Mouse (Mus musculus) midbrain, embryonic 12.5 days (tissue): ENCODE measurements around the gene Frs3. TPM values are rescaled to one million over a fixed set of nuclear protein-coding genes. Genes with fewer than 3 reads are reported as not detected.

ENCODE experiments used
- ATAC-seq: fragments of 200-750 bp; cut with Nextera tagmentation; 2 replicates; pipeline ENCODE4 v1.8.0; 2017; ENCODE audit warnings: low read depth, moderate TSS enrichment, moderate library complexity; ENCODE audit not compliant: low FRiP score
- H3K27ac ChIP-seq: fragments of 300-500 bp; sonication (generic); replicated peaks from 2 replicates; pipeline ENCODE4 v1.5.1; 2016; ENCODE audit warnings: mild to moderate bottlenecking
- H3K27me3 ChIP-seq: fragments of 300-500 bp; sonication (generic); 2 replicates; pipeline ENCODE4 v1.6.1; 2016; ENCODE audit warnings: mild to moderate bottlenecking
- H3K36me3 ChIP-seq: fragments of 300-500 bp; sonication (generic); 2 replicates; pipeline ENCODE4 v1.6.1; 2016
- H3K4me1 ChIP-seq: fragments of 300-500 bp; sonication (generic); 2 replicates; pipeline ENCODE4 v1.6.1; 2016
- H3K4me2 ChIP-seq: fragments of 300-500 bp; sonication (generic); replicated peaks from 2 replicates; pipeline ENCODE4 v1.6.1; 2016; ENCODE audit warnings: mild to moderate bottlenecking, moderate library complexity
- H3K4me3 ChIP-seq: fragments of 300-500 bp; sonication (generic); 2 replicates; pipeline ENCODE4 v1.5.1; 2016; ENCODE audit warnings: mild to moderate bottlenecking
- H3K9ac ChIP-seq: fragments of 300-500 bp; sonication (generic); replicated peaks from 2 replicates; pipeline ENCODE4 v1.6.1; 2016; ENCODE audit warnings: mild to moderate bottlenecking, moderate library complexity
- H3K9me3 ChIP-seq: fragments of 300-500 bp; sonication (generic); 2 replicates; pipeline ENCODE4 v1.6.1; 2016; ENCODE audit warnings: mild to moderate bottlenecking
- WGBS: fragments of 180-500 bp; shearing (Covaris S2); methylation state at CpG from one replicate; pipeline ENCODE4 v1.1.7; 2016; 5-methylcytosine and 5-hydroxymethylcytosine counted together
- polyA plus RNA-seq: library from polyadenylated mRNA; unstranded; fragments of >200 nt; fragmentation: Nextera tagmentation; extraction: Ambion mirVana; gene quantifications from 2 replicates; pipeline ENCODE4 v1.2.1, GENCODE M21; 2016

Frs3 gene
- polyA plus RNA-seq, 1 experiment from 2014 or later = 18.8 TPM

- H3K9ac ChIP-seq = no peak overlapping the region
- H3K27me3 ChIP-seq = no peaks in the 10 kb centered on the region
- no peaks in the 10 kb centered on the region for H3K9me3 ChIP-seq
- ATAC-seq = no peak
- H3K27ac ChIP-seq = no peak overlapping the region
- H3K4me2 ChIP-seq = no peak overlapping the region
- WGBS = 79% methylated on average over 3 of the region's 3 CpGs
- H3K4me1 ChIP-seq = no peaks in the 10 kb centered on the region
- no peak overlapping the region for H3K4me3 ChIP-seq
- no peaks in the 10 kb centered on the region for H3K36me3 ChIP-seq
These were observed 21.2 kb downstream of the Frs3 start for GRCm38 (mm10) chr17:47710036-47710435.

DNA sequence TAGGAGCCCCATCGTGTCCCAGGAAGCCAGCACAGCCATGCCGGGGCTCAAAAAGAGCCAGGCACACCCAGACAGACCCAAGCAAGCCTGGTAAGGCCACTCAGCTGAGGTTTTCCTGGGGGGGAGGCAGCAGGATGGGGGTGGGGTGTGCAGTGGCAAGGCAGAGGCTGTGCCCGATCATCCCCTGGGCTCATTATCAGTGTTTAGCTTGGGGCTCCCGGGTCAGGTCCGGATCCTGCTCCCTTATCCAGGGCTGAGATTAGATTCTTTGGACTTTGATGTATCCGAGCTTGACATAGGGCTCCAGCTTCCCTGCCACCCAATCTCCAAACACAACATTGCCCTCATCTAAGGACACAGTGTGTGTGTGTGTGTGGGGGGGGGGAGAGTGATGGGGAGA lies 23.1 kb downstream of the Frs3 start:
- no peak overlapping the region for H3K4me2 ChIP-seq
- H3K4me1 ChIP-seq = no peaks in the 10 kb centered on the region
- no peaks in the 10 kb centered on the region for H3K9me3 ChIP-seq
- H3K4me3 ChIP-seq = no peak overlapping the region
- 67% methylated on average over 6 of the region's 6 CpGs for WGBS
- ATAC-seq = no peak
- no peak overlapping the region for H3K9ac ChIP-seq
- H3K27ac ChIP-seq = no peak overlapping the region
- no peaks in the 10 kb centered on the region for H3K27me3 ChIP-seq
- no peaks in the 10 kb centered on the region for H3K36me3 ChIP-seq

DNA sequence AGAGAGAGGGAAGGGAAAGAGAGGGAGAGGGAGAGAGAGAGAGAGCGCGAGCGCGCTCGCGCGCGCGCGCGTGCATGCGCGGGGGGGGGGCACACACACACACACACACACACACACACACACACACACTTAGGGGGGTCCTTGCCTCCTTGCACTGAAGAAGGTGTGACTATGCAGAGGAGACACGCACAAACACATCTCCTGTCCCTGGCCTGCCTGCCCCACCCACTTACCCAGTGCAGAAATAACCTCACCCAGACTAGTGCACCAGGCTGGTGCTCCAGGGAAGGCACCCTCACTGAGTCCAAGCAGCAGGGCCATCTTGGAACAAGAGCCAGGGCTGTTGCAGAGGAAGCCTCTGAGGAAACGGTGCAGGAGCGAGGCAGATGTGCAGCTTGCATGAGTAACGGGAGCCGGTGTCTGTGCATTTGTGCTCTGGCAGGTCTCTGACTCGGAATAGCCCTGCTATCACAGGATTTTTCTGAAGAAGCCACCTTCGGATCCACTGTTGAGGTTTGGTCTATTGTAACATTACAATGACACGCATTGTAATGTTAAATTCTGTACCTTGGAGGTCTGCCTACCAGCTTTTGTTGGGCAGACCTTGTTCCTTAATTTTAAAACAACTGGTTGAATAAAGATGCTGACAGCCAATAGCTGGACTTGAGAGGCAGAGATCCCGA lies 24.2 kb downstream of the Frs3 start:
- H3K9ac ChIP-seq = no peak overlapping the region
- no peaks in the 10 kb centered on the region for H3K4me1 ChIP-seq
- no peak overlapping the region for H3K27ac ChIP-seq
- no peak for ATAC-seq
- H3K4me2 ChIP-seq = no peak overlapping the region
- 50% methylated on average over 10 of the region's 22 CpGs for WGBS
- H3K36me3 ChIP-seq = no peaks in the 10 kb centered on the region
- H3K4me3 ChIP-seq = no peak overlapping the region
- H3K9me3 ChIP-seq = no peaks in the 10 kb centered on the region
- 0 out of 2 replicates have a peak, but pooled peaks cover 1% of the 10 kb centered on the region for H3K27me3 ChIP-seq

DNA sequence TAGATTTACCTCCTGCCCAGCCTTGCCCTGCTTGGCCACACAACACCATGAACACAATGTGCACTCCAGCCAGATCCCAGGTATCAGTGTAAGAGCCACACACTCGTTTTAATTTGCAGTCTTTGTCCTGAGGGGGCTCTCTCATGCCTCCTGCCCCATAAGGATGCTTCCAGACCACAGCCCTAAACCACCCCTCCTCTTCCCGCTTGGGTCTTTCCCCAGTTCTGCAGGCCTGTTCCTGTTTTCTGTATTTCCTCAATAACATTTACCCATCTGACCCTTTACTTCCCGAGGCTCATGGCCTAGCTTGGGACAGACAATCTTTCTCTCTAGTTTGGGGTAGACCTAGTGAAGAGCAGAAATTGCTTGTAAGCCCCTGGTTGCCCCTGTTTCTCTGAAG lies 26.2 kb downstream of the Frs3 start:
- ATAC-seq = no peak
- 0 out of 2 replicates have a peak, but pooled peaks cover 3% of the 10 kb centered on the region for H3K27me3 ChIP-seq
- no peaks in the 10 kb centered on the region for H3K36me3 ChIP-seq
- no peak overlapping the region for H3K27ac ChIP-seq
- H3K4me3 ChIP-seq = no peak overlapping the region
- H3K4me1 ChIP-seq = no peaks in the 10 kb centered on the region
- no peak overlapping the region for H3K9ac ChIP-seq
- WGBS = 72% methylated on average over 3 of the region's 3 CpGs
- no peaks in the 10 kb centered on the region for H3K9me3 ChIP-seq
- H3K4me2 ChIP-seq = no peak overlapping the region

- no peak overlapping the region for H3K9ac ChIP-seq
- no peak overlapping the region for H3K4me2 ChIP-seq
- H3K36me3 ChIP-seq = no peaks in the 10 kb centered on the region
- no peaks in the 10 kb centered on the region for H3K9me3 ChIP-seq
- 86% methylated on average over 4 of the region's 4 CpGs for WGBS
- H3K27ac ChIP-seq = no peak overlapping the region
- no peak for ATAC-seq
- H3K4me3 ChIP-seq = no peak overlapping the region
- no peaks in the 10 kb centered on the region for H3K4me1 ChIP-seq
- H3K27me3 ChIP-seq = 0 out of 2 replicates have a peak, but pooled peaks cover 3% of the 10 kb centered on the region
These were observed 32.4 kb downstream of the Frs3 start for GRCm38 (mm10) chr17:47721183-47721582.

DNA sequence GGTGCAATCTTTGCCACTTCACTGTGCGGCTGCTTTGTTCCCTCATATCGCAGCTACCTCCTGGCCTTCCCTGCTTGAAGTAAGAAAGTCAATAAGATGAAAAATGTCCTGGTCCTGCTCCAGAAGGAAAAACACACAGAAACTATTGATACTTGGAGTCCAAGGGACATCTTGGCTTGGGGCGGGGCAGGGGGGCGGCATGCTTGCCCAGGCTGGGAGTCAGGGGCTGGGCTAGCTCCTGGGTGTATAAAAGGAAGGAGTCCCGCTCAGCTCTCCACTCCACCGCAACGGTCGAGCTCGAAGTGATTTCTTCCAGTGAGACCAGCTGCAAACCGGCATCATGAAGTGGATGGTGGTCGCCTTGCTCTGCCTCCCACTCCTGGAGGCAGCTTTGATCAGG lies 37.7 kb downstream of the Frs3 start, which contains the start of gene Pgc:
Pgc (plus strand) TSS at position 277 of the 400 bp plus-strand sequence.
- H3K36me3 ChIP-seq = no peaks in the 10 kb centered on the region
- no peak within 1 kb of the TSS for H3K4me3 ChIP-seq
- H3K9me3 ChIP-seq = no peaks in the 10 kb centered on the region
- no peak within 1 kb of the TSS for H3K27ac ChIP-seq
- H3K4me2 ChIP-seq = no peak within 1 kb of the TSS
- 86% methylated on average over 11 of the region's 11 CpGs for WGBS
- H3K4me1 ChIP-seq = no peaks in the 10 kb centered on the region
- H3K9ac ChIP-seq = no peak within 1 kb of the TSS
- no peaks in the 10 kb centered on the region; the same call in 1 of the 2 replicates for H3K27me3 ChIP-seq
- no peak for ATAC-seq

DNA sequence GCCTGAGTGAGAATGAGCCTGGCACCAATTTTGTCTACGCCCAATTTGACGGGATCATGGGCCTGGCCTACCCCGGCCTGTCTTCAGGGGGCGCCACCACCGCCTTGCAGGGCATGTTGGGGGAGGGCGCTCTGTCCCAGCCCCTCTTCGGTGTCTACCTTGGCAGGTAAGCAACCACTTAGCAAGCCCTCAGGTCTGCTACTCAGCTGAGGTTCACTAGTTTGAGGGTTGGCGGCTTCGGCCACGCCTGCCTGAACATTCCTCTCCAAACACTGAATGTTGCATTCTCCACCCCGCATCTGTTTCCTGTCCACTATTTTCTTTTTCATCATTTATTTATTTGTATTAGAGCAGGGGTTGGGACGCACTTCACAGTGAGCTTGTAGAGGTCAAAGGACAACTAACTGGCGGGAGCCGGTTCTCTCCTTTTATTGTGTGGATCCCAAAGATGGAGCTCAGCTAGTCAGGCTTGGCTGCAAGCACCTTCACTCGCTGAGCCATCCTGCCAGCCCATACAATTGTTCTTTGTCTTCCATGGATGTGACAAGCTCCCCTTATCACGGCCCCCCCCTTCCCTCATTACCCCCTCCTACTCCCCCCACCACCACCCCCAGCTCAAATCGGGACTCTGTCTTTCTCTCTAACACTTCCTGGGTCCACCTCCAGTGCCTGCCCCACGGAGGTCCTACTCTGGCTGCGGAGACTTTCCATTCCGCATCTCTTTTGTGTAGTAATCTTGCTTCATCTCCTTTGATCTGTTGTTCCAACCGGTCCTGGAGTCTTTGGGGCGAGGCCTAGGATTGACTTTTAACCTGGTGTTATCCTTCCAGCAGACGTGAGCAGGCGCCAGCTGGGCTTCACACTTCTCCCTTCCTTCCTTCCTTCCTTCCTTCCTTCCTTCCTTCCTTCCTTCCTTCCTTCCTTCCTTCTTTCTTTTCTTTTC lies 42.1 kb downstream of the Frs3 start:
- Histone ChIP-seq H3K4me3 (no peak overlapping the region), H3K27me3 (no peaks in the 10 kb centered on the region; the same call in 1 of the 2 replicates), H3K4me2 (no peak overlapping the region), H3K9ac (no peak overlapping the region), H3K9me3 (no peaks in the 10 kb centered on the region), H3K27ac (no peak overlapping the region), H3K36me3 (no peaks in the 10 kb centered on the region), H3K4me1 (no peaks in the 10 kb centered on the region)
- ATAC-seq = no peak
- WGBS = 43% methylated on average over 24 of the region's 24 CpGs

DNA sequence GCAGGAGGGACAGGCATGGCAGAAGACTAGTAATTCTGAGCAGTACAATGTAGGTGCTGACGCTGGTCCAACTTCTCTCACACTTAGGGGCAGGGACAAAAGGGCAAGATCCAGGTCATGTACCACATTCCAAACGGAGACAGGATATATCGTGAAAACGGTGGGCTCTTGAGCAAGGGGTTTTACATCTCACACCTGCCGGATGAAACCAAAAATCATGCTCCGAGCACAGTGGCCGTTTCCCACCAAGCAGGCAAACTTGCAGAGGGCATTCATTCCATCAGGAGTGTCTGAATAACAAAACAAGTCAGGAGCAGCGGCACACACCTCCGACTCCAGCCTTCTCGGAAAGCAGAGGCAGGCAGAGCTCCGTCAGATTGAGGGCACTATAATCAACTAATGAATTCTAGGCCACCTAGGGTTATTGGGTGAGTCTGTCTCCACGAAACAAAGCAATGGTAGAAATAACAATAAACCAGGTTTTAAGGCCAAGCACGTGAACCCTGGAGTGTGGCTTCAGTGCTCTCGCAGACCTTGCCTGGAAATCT lies 46.8 kb downstream of the Frs3 start:
- ATAC-seq = no peak
- Histone ChIP-seq H3K4me2 (no peak overlapping the region), H3K4me3 (no peak overlapping the region), H3K36me3 (no peaks in the 10 kb centered on the region), H3K9ac (no peak overlapping the region), H3K27ac (no peak overlapping the region), H3K4me1 (peaks cover 26% of the 10 kb centered on the region), H3K27me3 (peaks cover 37% of the 10 kb centered on the region), H3K9me3 (no peaks in the 10 kb centered on the region)
- 72% methylated on average over 14 of the region's 14 CpGs for WGBS

GRCm38 (mm10) chr17:47736856-47737255 lies 48.0 kb downstream of the Frs3 start, which contains the start of gene Tfeb:
Gene Tfeb, plus strand, starts transcription at chr17:47737030.
- ATAC-seq = peak; percentile 81
- Histone ChIP-seq H3K4me2 (peak within 1 kb of the TSS; percentile 91), H3K4me3 (peak within 1 kb of the TSS; percentile 56), H3K27me3 (peaks cover 49% of the 10 kb centered on the region), H3K27ac (no peak within 1 kb of the TSS), H3K4me1 (peaks cover 26% of the 10 kb centered on the region), H3K9ac (peak within 1 kb of the TSS; percentile 59), H3K9me3 (no peaks in the 10 kb centered on the region), H3K36me3 (no peaks in the 10 kb centered on the region)
- WGBS = under 1% methylated on average over 44 of the region's 47 CpGs

DNA sequence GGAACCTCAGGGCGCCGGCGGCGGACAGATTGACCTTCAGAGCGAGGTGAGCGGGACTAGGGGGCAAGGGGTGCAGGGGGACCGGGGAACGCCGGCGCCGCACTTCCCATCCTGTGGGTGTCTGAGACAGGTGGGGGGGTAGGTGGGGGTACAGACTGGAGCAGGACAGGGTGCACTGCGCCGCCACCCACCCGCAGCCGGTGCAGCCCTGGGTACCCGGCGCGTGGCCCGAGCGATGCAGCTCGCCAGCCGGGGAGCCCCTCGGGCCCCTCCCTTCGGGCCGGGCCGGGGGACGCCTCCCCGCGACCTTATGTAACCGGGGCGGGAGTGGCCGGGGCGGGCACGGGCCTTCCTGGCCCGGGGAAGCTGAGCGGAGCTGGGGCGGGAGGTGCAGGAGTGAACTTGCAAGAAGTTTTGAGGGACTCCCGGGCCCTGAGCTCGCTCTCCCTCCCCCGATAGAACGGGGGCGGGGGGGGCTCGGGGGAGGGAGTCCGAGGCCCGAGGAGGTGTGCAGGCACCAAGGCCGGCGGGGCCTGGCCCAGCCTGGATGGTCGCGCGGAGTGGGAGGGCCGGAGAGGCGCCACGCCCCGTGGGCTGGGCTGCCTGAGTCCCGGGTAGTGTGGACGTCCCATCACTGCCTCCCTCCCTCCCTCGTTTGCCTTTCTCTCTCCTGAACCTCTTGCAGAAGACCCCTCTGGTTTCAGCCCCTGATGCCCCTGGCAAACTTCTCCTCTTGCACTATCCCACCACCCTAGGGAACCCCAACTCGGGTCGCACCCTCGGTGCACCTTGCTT lies 48.6 kb downstream of the Frs3 start:
- peak; percentile 69 for ATAC-seq
- Histone ChIP-seq H3K27ac (no peak overlapping the region), H3K4me3 (peak overlapping the region; percentile 56), H3K36me3 (no peaks in the 10 kb centered on the region), H3K27me3 (peaks cover 50% of the 10 kb centered on the region), H3K9ac (peak overlapping the region; percentile 59), H3K9me3 (no peaks in the 10 kb centered on the region), H3K4me2 (peak overlapping the region; percentile 91), H3K4me1 (peaks cover 26% of the 10 kb centered on the region)
- WGBS = under 1% methylated on average over 45 of the region's 60 CpGs

- Histone ChIP-seq H3K4me3 (peak overlapping the region; percentile 56), H3K9me3 (no peaks in the 10 kb centered on the region), H3K4me2 (peak overlapping the region; percentile 91), H3K36me3 (no peaks in the 10 kb centered on the region), H3K4me1 (peaks cover 26% of the 10 kb centered on the region), H3K27ac (no peak overlapping the region), H3K27me3 (peaks cover 50% of the 10 kb centered on the region), H3K9ac (peak overlapping the region; percentile 59)
- WGBS = under 1% methylated on average over 51 of the region's 61 CpGs
- ATAC-seq = peak; percentile 42
These were observed 49.4 kb downstream of the Frs3 start for GRCm38 (mm10) chr17:47738066-47738878.
